Mouse (Mus musculus) erythroblast, embryonic 14.5 days (primary cell): Measurements from ENCODE around the gene Creb3l4. TPM values are rescaled to one million over a fixed set of nuclear protein-coding genes. Genes with fewer than 3 reads are reported as not detected.
"Not testable (repeated sequence)": the region's sequence is repeated elsewhere in the genome, so short reads cannot be mapped to it uniquely, and the experiment has no call there.

Experiments used
- H3K27me3 ChIP-seq: 2 replicates; pipeline ENCODE4 v1.6.1; 2012; ENCODE audit warnings: inconsistent platforms; ENCODE audit not compliant: control insufficient read depth
- H3K36me3 ChIP-seq: 2 replicates; pipeline ENCODE4 v1.6.1; 2012; ENCODE audit warnings: mild to moderate bottlenecking, inconsistent platforms; ENCODE audit not compliant: control insufficient read depth
- H3K4me1 ChIP-seq: 2 replicates; pipeline ENCODE4 v1.6.1; 2012; ENCODE audit warnings: inconsistent platforms; ENCODE audit not compliant: control insufficient read depth
- H3K4me3 ChIP-seq: replicated peaks from 2 replicates; pipeline ENCODE3; 2012; ENCODE audit warnings: moderate library complexity, mild to moderate bottlenecking, inconsistent platforms
- H3K9me3 ChIP-seq: 2 replicates; pipeline ENCODE4 v1.6.1; 2012; ENCODE audit warnings: low read length, inconsistent platforms, mixed read lengths; ENCODE audit not compliant: control insufficient read depth
- GATA1 ChIP-seq: IDR thresholded peaks from 2 replicates; pipeline ENCODE4 v1.6.1; 2012; ENCODE audit warnings: low read length, inconsistent platforms, mixed read lengths
- TAL1 ChIP-seq: IDR thresholded peaks from 3 replicates; pipeline ENCODE4 v1.6.1; 2012; ENCODE audit warnings: low read length, inconsistent platforms, mixed read lengths
- polyA plus RNA-seq: library from polyadenylated mRNA; stranded (reverse); fragments of >175 nt; gene quantifications from 2 replicates; pipeline ENCODE4 v1.2.3, GENCODE M21; 2012

The Creb3l4 gene
- polyA plus RNA-seq, 1 experiment: not detected

DNA sequence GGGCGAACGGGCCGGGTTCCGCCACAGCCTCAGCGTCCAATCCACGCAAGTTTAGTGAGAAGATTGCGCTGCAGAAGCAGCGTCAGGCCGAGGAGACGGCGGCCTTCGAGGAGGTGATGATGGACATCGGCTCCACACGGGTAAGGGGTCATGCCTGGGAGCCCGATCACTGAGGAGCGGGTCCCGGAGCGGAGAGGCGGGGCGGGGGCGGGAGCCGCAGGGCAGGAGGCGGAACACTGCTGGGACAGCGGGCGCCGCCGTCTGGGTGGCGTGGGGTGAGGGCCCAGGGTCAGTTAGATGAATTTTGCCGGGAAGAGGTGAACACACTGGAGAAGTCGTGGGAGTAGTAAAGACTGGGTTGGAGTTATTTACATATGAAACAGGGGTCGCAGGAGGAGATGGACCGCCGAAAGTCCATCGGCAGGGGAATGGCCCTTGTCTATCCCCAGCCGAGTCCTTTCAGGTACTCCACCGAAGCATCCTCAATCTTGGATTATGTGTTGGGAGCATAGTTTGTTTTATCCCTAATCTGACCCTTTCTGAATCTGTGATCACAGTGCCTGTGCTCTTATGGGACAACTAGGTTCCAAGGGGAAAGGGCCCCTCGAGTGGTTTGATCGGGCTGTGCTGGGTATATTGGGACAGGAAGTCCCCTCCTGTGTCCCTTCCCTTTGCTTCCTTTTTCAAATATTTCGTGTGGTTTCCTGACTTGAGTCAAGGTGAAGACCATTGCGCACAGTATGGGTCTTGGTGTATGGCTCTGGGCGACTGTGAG, 11.3 kb upstream of the Creb3l4 start:
- H3K36me3 ChIP-seq: peaks cover 40% of the 10 kb centered on the region
- H3K4me1 ChIP-seq: peaks cover 31% of the 10 kb centered on the region
- H3K4me3 ChIP-seq: peak overlapping the region; percentile 88
- H3K27me3 ChIP-seq: no peaks in the 10 kb centered on the region
- no peaks in the 10 kb centered on the region for H3K9me3 ChIP-seq
- TF ChIP-seq TAL1: no peak
- TF ChIP-seq GATA1: no peak

DNA sequence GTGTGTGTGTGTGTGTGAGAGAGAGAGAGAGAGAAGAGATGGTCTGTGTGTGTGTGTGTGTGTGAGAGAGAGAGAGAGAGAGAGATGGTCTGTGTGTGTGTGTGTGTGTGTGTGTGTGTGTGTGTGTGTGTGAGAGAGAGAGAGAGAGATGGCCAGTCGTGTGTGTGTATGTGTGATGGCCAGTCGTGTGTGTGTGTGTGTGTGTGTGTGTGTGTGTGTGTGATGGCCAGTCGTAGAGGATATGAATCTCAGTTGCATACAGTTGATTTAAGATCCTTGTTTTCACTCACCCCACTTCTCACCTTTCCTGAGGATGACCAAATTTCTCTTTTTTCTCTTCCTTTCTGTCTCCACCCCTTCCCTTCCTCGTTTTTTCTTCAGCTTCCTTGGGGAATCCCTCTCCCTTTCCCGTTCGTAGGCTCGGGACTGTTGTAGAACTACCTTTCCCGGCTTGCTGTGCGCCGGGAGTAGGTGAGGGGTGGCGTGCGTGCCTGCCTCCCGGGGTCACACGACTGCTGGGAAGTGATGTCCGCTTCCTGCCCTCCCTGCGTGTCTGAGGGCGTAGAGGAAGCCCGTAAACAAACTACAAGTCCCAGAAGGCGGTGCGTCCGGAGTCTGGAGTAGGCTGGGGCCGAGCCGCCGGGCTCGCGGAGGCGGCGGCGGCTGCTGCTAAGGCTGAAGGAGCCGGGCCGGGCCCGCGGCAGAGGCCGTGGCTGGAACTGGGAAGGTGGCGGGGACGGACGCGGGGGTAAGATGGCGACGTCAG, 10.5 kb upstream of the Creb3l4 start, which contains the start of gene Crtc2:
Gene Crtc2 (plus strand): TSS at position 511 of the 766 bp plus-strand sequence.
- Histone ChIP-seq H3K9me3 (no peaks in the 10 kb centered on the region), H3K27me3 (no peaks in the 10 kb centered on the region), H3K4me1 (peaks cover 35% of the 10 kb centered on the region), H3K4me3 (peak within 1 kb of the TSS; percentile 88), H3K36me3 (peaks cover 33% of the 10 kb centered on the region)
- TF ChIP-seq TAL1 (no peak), GATA1 (no peak)

- not testable (repeated sequence) for H3K27me3 ChIP-seq, H3K9me3 ChIP-seq, H3K4me3 ChIP-seq
- Histone ChIP-seq H3K4me1 (peaks cover 38% of the 10 kb centered on the region), H3K36me3 (peaks cover 26% of the 10 kb centered on the region)
Observed at GRCm38 (mm10) chr3:90253174-90253573, 9.9 kb upstream of the Creb3l4 start.

DNA sequence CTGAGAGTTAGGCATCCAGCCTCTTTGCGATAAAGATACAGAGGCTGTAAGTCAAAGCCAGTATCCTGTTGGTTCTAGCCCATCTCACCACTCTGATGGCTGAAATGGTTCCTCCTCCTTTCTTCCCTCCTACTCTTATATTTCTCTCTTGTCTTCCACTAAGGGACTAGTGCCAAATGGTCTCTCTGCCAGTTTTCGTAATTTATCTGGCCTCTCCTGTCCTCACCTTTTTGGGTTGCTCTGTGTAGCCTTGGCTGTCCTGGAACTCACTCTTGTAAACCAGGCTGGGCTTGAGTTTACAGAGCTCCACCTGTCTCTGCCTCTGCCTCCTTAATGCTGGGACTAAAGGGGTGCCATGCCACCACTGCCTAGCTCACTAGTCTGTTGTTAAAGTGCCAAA, 9.3 kb upstream of the Creb3l4 start:
- Histone ChIP-seq H3K36me3 (peaks cover 23% of the 10 kb centered on the region), H3K4me1 (peaks cover 40% of the 10 kb centered on the region)
- not testable (repeated sequence) for H3K4me3 ChIP-seq, H3K9me3 ChIP-seq, H3K27me3 ChIP-seq

- H3K27me3 ChIP-seq, H3K4me3 ChIP-seq, H3K9me3 ChIP-seq: not testable (repeated sequence)
- Histone ChIP-seq H3K36me3 (peaks cover 14% of the 10 kb centered on the region), H3K4me1 (peaks cover 41% of the 10 kb centered on the region)
Observed at GRCm38 (mm10) chr3:90251731-90252226, 8.5 kb upstream of the Creb3l4 start.

- H3K9me3 ChIP-seq: no peaks in the 10 kb centered on the region
Observed at GRCm38 (mm10) chr3:90250791-90251190, 7.5 kb upstream of the Creb3l4 start.

GRCm38 (mm10) chr3:90248746-90249100, 5.4 kb upstream of the Creb3l4 start:
- Histone ChIP-seq H3K4me3 (peak overlapping the region; percentile 77), H3K9me3 (no peaks in the 10 kb centered on the region), H3K4me1 (peaks cover 26% of the 10 kb centered on the region), H3K27me3 (no peaks in the 10 kb centered on the region), H3K36me3 (peaks cover 13% of the 10 kb centered on the region)
- TF ChIP-seq GATA1 (no peak), TAL1 (no peak)

More at GRCm38 (mm10) chr3:90250791-90251190, 7.5 kb upstream of the Creb3l4 start:
- H3K36me3 ChIP-seq: peaks cover 13% of the 10 kb centered on the region
- no peaks in the 10 kb centered on the region for H3K27me3 ChIP-seq
- no peak overlapping the region for H3K4me3 ChIP-seq
- TF ChIP-seq TAL1 (no peak), GATA1 (no peak)
- H3K4me1 ChIP-seq: peaks cover 39% of the 10 kb centered on the region

- TF ChIP-seq TAL1: no peak
- no peak for TF ChIP-seq GATA1
- H3K27me3 ChIP-seq: no peaks in the 10 kb centered on the region
- peaks cover 13% of the 10 kb centered on the region for H3K36me3 ChIP-seq
- no peaks in the 10 kb centered on the region for H3K9me3 ChIP-seq
- H3K4me1 ChIP-seq: peaks cover 31% of the 10 kb centered on the region
- H3K4me3 ChIP-seq: peak within 1 kb of the TSS; percentile 77
Observed at GRCm38 (mm10) chr3:90247960-90248745, 4.8 kb upstream of the Creb3l4 start, which contains the start of gene Slc39a1. Slc39a1 (plus strand) TSS chr3:90248172.

- TF ChIP-seq TAL1: no peak
- no peak for TF ChIP-seq GATA1
- Histone ChIP-seq H3K27me3 (no peaks in the 10 kb centered on the region), H3K9me3 (no peaks in the 10 kb centered on the region), H3K4me1 (peaks cover 36% of the 10 kb centered on the region), H3K4me3 (peak overlapping the region; percentile 77), H3K36me3 (peaks cover 13% of the 10 kb centered on the region)
Observed at GRCm38 (mm10) chr3:90247630-90247959, 4.3 kb upstream of the Creb3l4 start.
